Mouse (Mus musculus) stomach, embryonic 15.5 days (tissue): Measurements from ENCODE around the gene Dynll2. TPM values are rescaled to one million over a fixed set of nuclear protein-coding genes. Genes with fewer than 3 reads are reported as not detected.

Experiments
- ATAC-seq: fragments of 200-750 bp; cut with Nextera tagmentation; 2 replicates; pipeline ENCODE4 v1.8.0; 2017; ENCODE audit warnings: low read depth, moderate number of reproducible peaks, moderate TSS enrichment; ENCODE audit not compliant: insufficient read depth, low FRiP score
- H3K27ac ChIP-seq: fragments of 300-500 bp; sonication (generic); 2 replicates; pipeline ENCODE4 v1.5.1; 2015; ENCODE audit warnings: mild to moderate bottlenecking, inconsistent platforms
- H3K27me3 ChIP-seq: fragments of 300-500 bp; sonication (generic); replicated peaks from 2 replicates; pipeline ENCODE4 v1.6.1; 2015; ENCODE audit warnings: inconsistent platforms
- H3K36me3 ChIP-seq: fragments of 300-500 bp; sonication (generic); 2 replicates; pipeline ENCODE4 v1.6.1; 2015; ENCODE audit warnings: inconsistent platforms
- H3K4me1 ChIP-seq: fragments of 300-500 bp; sonication (generic); 2 replicates; pipeline ENCODE4 v1.6.1; 2015; ENCODE audit warnings: inconsistent platforms
- H3K4me2 ChIP-seq: fragments of 300-500 bp; sonication (generic); 2 replicates; pipeline ENCODE4 v1.6.1; 2015; ENCODE audit warnings: mild to moderate bottlenecking, inconsistent platforms
- H3K4me3 ChIP-seq: fragments of 300-500 bp; sonication (generic); replicated peaks from 2 replicates; pipeline ENCODE4 v1.5.1; 2015; ENCODE audit warnings: inconsistent platforms
- H3K9ac ChIP-seq: fragments of 300-500 bp; sonication (generic); 2 replicates; pipeline ENCODE4 v1.6.1; 2015; ENCODE audit warnings: inconsistent platforms
- H3K9me3 ChIP-seq: fragments of 300-500 bp; sonication (generic); 2 replicates; pipeline ENCODE4 v1.6.1; 2016; ENCODE audit warnings: inconsistent platforms
- WGBS: fragments of 180-500 bp; shearing (Covaris S2); methylation state at CpG from one replicate; pipeline ENCODE4 v1.1.7; 2015; 5-methylcytosine and 5-hydroxymethylcytosine counted together
- polyA plus RNA-seq: library from polyadenylated mRNA; unstranded; fragments of >200 nt; fragmentation: Nextera tagmentation; extraction: Ambion mirVana; gene quantifications from 2 replicates; pipeline ENCODE4 v1.2.1, GENCODE M21; 2015

Dynll2 gene
- polyA plus RNA-seq, 1 experiment from 2014 or later, result 23.8 TPM

- H3K9ac ChIP-seq, result no peak overlapping the region
- H3K36me3 ChIP-seq, result no peaks in the 10 kb centered on the region
- no peaks in the 10 kb centered on the region for H3K4me1 ChIP-seq
- H3K4me3 ChIP-seq, result no peak overlapping the region
- ATAC-seq, result no peak
- WGBS, result 39% methylated on average over 7 of the region's 7 CpGs
- H3K27ac ChIP-seq, result no peak overlapping the region
- no peaks in the 10 kb centered on the region for H3K27me3 ChIP-seq
- H3K4me2 ChIP-seq, result no peak overlapping the region
- no peaks in the 10 kb centered on the region for H3K9me3 ChIP-seq
These were observed 30.3 kb downstream of the Dynll2 start for GRCm38 (mm10) chr11:87957066-87957465.

- no peaks in the 10 kb centered on the region for H3K4me1 ChIP-seq
- ATAC-seq, result no peak
- H3K36me3 ChIP-seq, result no peaks in the 10 kb centered on the region
- H3K27ac ChIP-seq, result no peak overlapping the region
- no peaks in the 10 kb centered on the region for H3K27me3 ChIP-seq
- H3K9me3 ChIP-seq, result no peaks in the 10 kb centered on the region
- H3K4me2 ChIP-seq, result no peak overlapping the region
- no peak overlapping the region for H3K9ac ChIP-seq
- 6% methylated on average over 1 of the region's 1 CpGs for WGBS
- no peak overlapping the region for H3K4me3 ChIP-seq
These were observed 32.2 kb downstream of the Dynll2 start for GRCm38 (mm10) chr11:87955144-87955543.

DNA sequence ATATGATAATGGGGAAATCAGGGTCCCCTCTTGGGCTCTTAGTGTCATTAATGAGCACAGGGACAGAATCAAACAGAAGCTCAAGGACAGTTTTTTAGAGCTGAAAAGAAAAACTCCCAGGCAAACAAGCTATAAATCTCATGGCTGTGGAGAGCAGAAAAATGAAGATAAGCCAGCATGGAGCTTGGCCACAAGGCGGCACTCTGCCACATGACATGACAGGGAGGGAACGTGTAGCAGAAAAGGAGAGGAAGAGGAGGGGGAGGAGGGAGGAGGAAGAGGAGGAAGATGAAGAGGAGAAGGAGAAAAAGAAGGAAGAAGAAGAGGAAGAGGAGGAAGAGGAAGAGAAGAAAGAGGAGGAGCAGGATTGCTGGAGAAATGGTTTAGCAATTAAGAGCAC lies 37.3 kb downstream of the Dynll2 start:
- no peaks in the 10 kb centered on the region for H3K9me3 ChIP-seq
- H3K4me2 ChIP-seq, result no peak overlapping the region
- no peaks in the 10 kb centered on the region for H3K4me1 ChIP-seq
- no peaks in the 10 kb centered on the region for H3K27me3 ChIP-seq
- no peak for ATAC-seq
- H3K36me3 ChIP-seq, result no peaks in the 10 kb centered on the region
- H3K4me3 ChIP-seq, result no peak overlapping the region
- 0% methylated on average over 2 of the region's 2 CpGs for WGBS
- no peak overlapping the region for H3K27ac ChIP-seq
- H3K9ac ChIP-seq, result no peak overlapping the region

DNA sequence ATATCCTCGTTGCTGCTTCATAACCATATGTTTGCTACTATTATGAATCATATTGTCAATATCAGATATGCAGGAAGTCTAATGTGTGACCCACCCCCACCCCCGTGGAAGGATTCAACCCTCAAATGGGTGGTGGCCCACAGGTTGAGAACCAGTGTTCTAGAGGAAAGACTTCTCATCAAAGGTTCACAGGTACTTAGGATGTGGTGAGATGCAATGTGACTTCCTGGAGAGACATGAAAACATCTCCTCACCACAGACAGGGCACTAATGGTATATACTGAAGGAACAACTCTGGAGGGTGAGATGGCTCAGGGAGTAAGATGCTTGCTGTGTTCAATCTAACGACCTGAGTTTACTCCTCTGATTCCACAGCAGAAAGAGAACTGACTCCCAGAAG lies 51.9 kb downstream of the Dynll2 start:
- no peak for ATAC-seq
- no peaks in the 10 kb centered on the region for H3K36me3 ChIP-seq
- H3K4me3 ChIP-seq, result no peak overlapping the region
- no peak overlapping the region for H3K9ac ChIP-seq
- no peak overlapping the region for H3K4me2 ChIP-seq
- WGBS, result 65% methylated on average over 3 of the region's 3 CpGs
- no peaks in the 10 kb centered on the region for H3K9me3 ChIP-seq
- H3K27ac ChIP-seq, result no peak overlapping the region
- no peaks in the 10 kb centered on the region for H3K4me1 ChIP-seq
- H3K27me3 ChIP-seq, result no peaks in the 10 kb centered on the region

GRCm38 (mm10) chr11:87933731-87934130 lies 53.6 kb downstream of the Dynll2 start:
- H3K27me3 ChIP-seq, result no peaks in the 10 kb centered on the region
- H3K4me3 ChIP-seq, result no peak overlapping the region
- no peak for ATAC-seq
- H3K27ac ChIP-seq, result no peak overlapping the region
- H3K9me3 ChIP-seq, result no peaks in the 10 kb centered on the region
- H3K4me1 ChIP-seq, result no peaks in the 10 kb centered on the region
- H3K9ac ChIP-seq, result no peak overlapping the region
- no peak overlapping the region for H3K4me2 ChIP-seq
- H3K36me3 ChIP-seq, result no peaks in the 10 kb centered on the region
- 78% methylated on average over 2 of the region's 2 CpGs for WGBS

DNA sequence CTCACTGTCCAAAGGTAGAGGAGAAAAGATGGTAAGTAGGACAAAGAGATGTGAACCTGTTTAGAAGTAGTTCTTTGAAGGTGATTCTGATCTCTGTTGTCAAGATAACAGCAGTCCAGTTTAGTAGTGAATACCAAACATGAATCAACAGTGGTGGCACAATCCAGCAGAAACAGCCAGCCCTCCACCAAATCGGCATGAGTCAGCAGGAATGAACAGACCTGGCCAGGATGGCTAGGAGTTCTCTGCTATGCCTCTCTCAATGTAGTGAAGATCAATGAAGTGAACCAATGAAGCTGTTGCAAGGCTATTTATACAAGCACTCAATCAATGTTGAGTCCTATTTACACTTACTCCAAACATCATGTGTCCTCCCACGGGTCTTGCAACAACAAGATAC lies 57.0 kb downstream of the Dynll2 start:
- no peaks in the 10 kb centered on the region for H3K4me1 ChIP-seq
- no peak for ATAC-seq
- no peak overlapping the region for H3K4me2 ChIP-seq
- H3K9me3 ChIP-seq, result no peaks in the 10 kb centered on the region
- no peak overlapping the region for H3K9ac ChIP-seq
- WGBS, result 74% methylated on average over 2 of the region's 2 CpGs
- no peaks in the 10 kb centered on the region for H3K27me3 ChIP-seq
- no peak overlapping the region for H3K27ac ChIP-seq
- no peaks in the 10 kb centered on the region for H3K36me3 ChIP-seq
- H3K4me3 ChIP-seq, result no peak overlapping the region

Other genes starting within 250 kb of the Dynll2 start
- gene Supt4a, start 250.0 kb downstream of the Dynll2 start, polyA plus RNA-seq, result 118 and 127 TPM in 2 replicates
- gene Tspoap1, start 227.0 kb downstream of the Dynll2 start, polyA plus RNA-seq, result 2.0 and 2.8 TPM in 2 replicates
- 11.1 and 23.1 TPM in 2 replicates for gene Mpo, start 194.0 kb downstream of the Dynll2 start, polyA plus RNA-seq
- 0.04 and 0.18 TPM in 2 replicates for gene Lpo, start 159.2 kb downstream of the Dynll2 start, polyA plus RNA-seq
- 12.0 and 13.4 TPM in 2 replicates for gene Mks1, start 134.3 kb downstream of the Dynll2 start, polyA plus RNA-seq
- gene Epx, start 112.0 kb downstream of the Dynll2 start, polyA plus RNA-seq, result 0.14 and 0.21 TPM in 2 replicates
- not detected in 2 replicates for gene Olfr462, start 95.3 kb downstream of the Dynll2 start, polyA plus RNA-seq
- not detected in 2 replicates for gene Olfr463, start 90.1 kb downstream of the Dynll2 start, polyA plus RNA-seq
- gene Olfr464, start 66.6 kb downstream of the Dynll2 start, polyA plus RNA-seq, result not detected in 2 replicates
- gene Srsf1, start 59.8 kb upstream of the Dynll2 start, polyA plus RNA-seq, result 271 TPM in 2 replicates
- gene Vezf1, start 80.7 kb upstream of the Dynll2 start, polyA plus RNA-seq, result 34.0 and 35.1 TPM in 2 replicates
- 23.8 and 26.7 TPM in 2 replicates for gene Cuedc1, start 110.5 kb upstream of the Dynll2 start, polyA plus RNA-seq
- gene Mrps23, start 216.9 kb upstream of the Dynll2 start, polyA plus RNA-seq, result 52.8 and 59.5 TPM in 2 replicates